Comparison of ENCODE assay signal across 11 mouse cellular contexts in genomic region chr9:50470377-50471100, GRCm38 (mm10). TPM values are rescaled to one million over a fixed set of nuclear protein-coding genes. Genes with fewer than 3 reads are reported as not detected.
A peak's percentile ranks its signal among the peaks of the same experiment; 100 is the strongest.
DNase-seq lines count a peak whose midpoint lies in the region; ATAC-seq and TF ChIP-seq lines count a peak whose summit lies in the region.
"Had no signal": no experiment of that assay in that cellular context is flagged by ENCODE, and none has a peak within 500 bp of the region (broad histone marks: within the 10 kb centered on the region; RNA-seq: fewer than 3 reads in every experiment).

No protein-coding gene starts in this region.

- H3K27me3 ChIP-seq in liver, adult 2 months (ENCODE audit: control insufficient read depth, insufficient read depth, low read length), result no peaks in the 10 kb centered on the region
- H3K27me3 ChIP-seq in forebrain, embryonic 14.5 days (replicated peaks; ENCODE audit: control insufficient read depth, insufficient read depth, low read length), result no peaks in the 10 kb centered on the region
- no peaks in the 10 kb centered on the region for H3K27me3 ChIP-seq in kidney, embryonic 14.5 days (ENCODE audit: control insufficient read depth, insufficient read depth, low read length)

- ATAC-seq in forebrain, embryonic 14.5 days, result no peak
- ATAC-seq in kidney, embryonic 14.5 days (ENCODE audit: low FRiP score, low TSS enrichment), result no peak
- ATAC-seq: midbrain, embryonic 16.5 days had no signal

- H3K9ac ChIP-seq in liver, adult 2 months (ENCODE audit: low read depth, low read length), result no peak overlapping the region
- no peak overlapping the region for H3K9ac ChIP-seq in forebrain, embryonic 14.5 days (ENCODE audit: low read length)
- H3K9ac ChIP-seq in kidney, embryonic 14.5 days (ENCODE audit: low read depth, low read length), result no peak overlapping the region
- H3K9ac ChIP-seq: liver, embryonic 14.5 days had no signal

- no peak for TF ChIP-seq CTCF in liver, adult 2 months (IDR thresholded peaks at IDR 0.05; ENCODE audit: low read depth, low read length)

- no peak overlapping the region for H3K4me2 ChIP-seq in forebrain, embryonic 14.5 days (ENCODE audit: low read length)
- no peak overlapping the region for H3K4me2 ChIP-seq in kidney, embryonic 14.5 days (replicated peaks; ENCODE audit: low read depth, low read length)

- no peaks in the 10 kb centered on the region for H3K79me2 ChIP-seq in liver, adult 2 months (ENCODE audit: control insufficient read depth, insufficient read depth, low read length)

- peaks cover 3% of the 10 kb centered on the region; the same call in 1 of the 2 replicates for H3K4me1 ChIP-seq in liver, adult 2 months (ENCODE audit: control insufficient read depth, insufficient read depth, low read length)
- no peaks in the 10 kb centered on the region for H3K4me1 ChIP-seq in forebrain, embryonic 14.5 days (ENCODE audit: control insufficient read depth, insufficient read depth, low read length)
- 0 out of 2 replicates have a peak, but pooled peaks cover 7% of the 10 kb centered on the region for H3K4me1 ChIP-seq in kidney, embryonic 14.5 days (ENCODE audit: control insufficient read depth, insufficient read depth, low read length)

- no peak for TF ChIP-seq POLR2A in liver, adult 2 months (IDR thresholded peaks at IDR 0.05; ENCODE audit: extremely low read depth, insufficient read depth, low read length)

- 9% methylated on average over 5 of the region's 5 CpGs for WGBS in liver, adult 2 months
- WGBS in forebrain, embryonic 14.5 days, result 82% methylated on average over 5 of the region's 5 CpGs
- 70% methylated on average over 5 of the region's 5 CpGs for WGBS in kidney, embryonic 14.5 days

- H3K4me3 ChIP-seq in liver, adult 2 months (ENCODE audit: insufficient read depth, low read depth, low read length), result no peak overlapping the region
- H3K4me3 ChIP-seq in forebrain, embryonic 14.5 days (ENCODE audit: low read depth, low read length), result no peak overlapping the region
- no peak overlapping the region for H3K4me3 ChIP-seq in kidney, embryonic 14.5 days (ENCODE audit: low read length)

- H3K9me3 ChIP-seq in forebrain, embryonic 14.5 days (replicated peaks; ENCODE audit: control insufficient read depth, low read length), result no peaks in the 10 kb centered on the region
- H3K9me3 ChIP-seq in kidney, embryonic 14.5 days (ENCODE audit: control insufficient read depth, low read length), result no peaks in the 10 kb centered on the region

- no peak overlapping the region for H3K27ac ChIP-seq in liver, adult 2 months (replicated peaks; ENCODE audit: insufficient read depth, low read depth, low read length)
- H3K27ac ChIP-seq in forebrain, embryonic 14.5 days (ENCODE audit: low read depth, low read length), result no peak overlapping the region
- no peak overlapping the region for H3K27ac ChIP-seq in kidney, embryonic 14.5 days (ENCODE audit: low read depth, low read length)
- H3K27ac ChIP-seq: liver, embryonic 14.5 days had no signal

- DNase-seq in liver, adult 2 months (ENCODE audit: extremely low read depth, low read depth, low spot score), result peak; percentile 15
- DNase-seq in liver, result no peak
- DNase-seq in T-cell, adult 2 months (ENCODE audit: low spot score), result peak; percentile 71
- peak; percentile 73 for DNase-seq in lung, postnatal 36 days
- peak; percentile 36 to 56 for DNase-seq in thymus, postnatal 36 days
- DNase-seq in left cerebral cortex, adult 8-10 months (ENCODE audit: low spot score in 2 of 2), result no peak
- DNase-seq in forebrain, embryonic 14.5 days (ENCODE audit: low spot score), result no peak
- DNase-seq: kidney, adult 11 months had no signal

- H3K36me3 ChIP-seq in liver, adult 2 months (ENCODE audit: control insufficient read depth, insufficient read depth, low read length), result no peaks in the 10 kb centered on the region
- no peaks in the 10 kb centered on the region for H3K36me3 ChIP-seq in forebrain, embryonic 14.5 days (ENCODE audit: control insufficient read depth, insufficient read depth, low read length)
- no peaks in the 10 kb centered on the region for H3K36me3 ChIP-seq in kidney, embryonic 14.5 days (ENCODE audit: control insufficient read depth, insufficient read depth, low read length)

RNA-seq across cellular contexts. Expression of gene Plet1, which starts 23.8 kb away (rescaled TPM):
- total RNA-seq in liver, adult 2 months (2014; rRNA removed), result 0.37 and 0.47 TPM in 2 replicates
- 0.73 and 0.86 TPM in 2 replicates for polyA plus RNA-seq in liver, adult 2 months (2012; rRNA removed)
- not detected for total RNA-seq in left cerebral cortex, adult 8-10 months (2022)
- polyA plus RNA-seq in forebrain, embryonic 14.5 days (2014; fragmentation: Nextera tagmentation; extraction: Ambion mirVana), result 0.27 and 0.30 TPM in 2 replicates
- 32.1 and 36.7 TPM in 2 replicates for polyA plus RNA-seq in kidney, embryonic 14.5 days (2014; fragmentation: Nextera tagmentation; extraction: Ambion mirVana)

RNA-seq across cellular contexts. Expression of gene Pts, which starts 58.0 kb away (rescaled TPM):
- total RNA-seq in liver, adult 2 months (2014; rRNA removed), result 82.9 and 103 TPM in 2 replicates
- polyA plus RNA-seq in liver, adult 2 months (2012; rRNA removed), result 25.5 and 34.4 TPM in 2 replicates
- total RNA-seq in left cerebral cortex, adult 8-10 months (2022), result 10 to 100 TPM; 28.2 to 31.7 (median 29.5) TPM
- polyA plus RNA-seq in forebrain, embryonic 14.5 days (2014; fragmentation: Nextera tagmentation; extraction: Ambion mirVana), result 87.3 and 94.5 TPM in 2 replicates
- polyA plus RNA-seq in kidney, embryonic 14.5 days (2014; fragmentation: Nextera tagmentation; extraction: Ambion mirVana), result 85.3 and 89.4 TPM in 2 replicates

Comparison
In these comparisons a context has a peak if more than half of its experiments do, and no peak if none do; other contexts are left out.
1. DNase-seq: peak in liver, adult 2 months (single experiment), T-cell, adult 2 months (single experiment), lung, postnatal 36 days (single experiment) and thymus, postnatal 36 days (2 of 2); none in liver (single experiment), left cerebral cortex, adult 8-10 months (0 of 2) and forebrain, embryonic 14.5 days (single experiment).
2. RNA of gene Plet1, which starts 23.8 kb away (polyA plus RNA-seq): 32.1 to 36.7 TPM in kidney, embryonic 14.5 days; 0.73 to 0.86 TPM in liver, adult 2 months and 0.27 to 0.30 TPM in forebrain, embryonic 14.5 days; every median in the first group is over 10 times any median in the second.